8 mouse cellular contexts compared by ENCODE assay signal in the genomic region with DNA sequence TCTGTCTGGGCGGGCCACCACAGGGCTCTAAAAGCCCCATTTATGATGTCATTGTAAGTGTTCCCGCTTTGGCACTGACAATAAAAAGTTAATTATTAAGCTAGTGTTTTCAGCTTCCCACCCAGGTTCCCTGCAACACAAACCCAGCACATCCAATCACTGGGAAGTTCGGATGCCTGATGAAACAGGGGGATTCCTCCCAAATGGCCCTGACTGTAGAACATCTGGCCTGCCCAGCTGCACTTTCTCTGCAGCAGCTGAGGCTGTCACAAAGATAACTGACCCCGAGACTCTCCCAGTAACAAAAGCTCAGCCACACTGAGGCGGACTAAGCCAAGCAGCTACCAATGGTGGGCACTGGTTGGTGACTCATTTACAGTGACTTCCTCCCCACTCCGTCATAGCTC. TPM values are rescaled to one million over a fixed set of nuclear protein-coding genes. Genes with fewer than 3 reads are reported as not detected.
A peak's percentile ranks its signal among the peaks of the same experiment; 100 is the strongest.
DNase-seq lines count a peak whose midpoint lies in the region; ATAC-seq lines count a peak whose summit lies in the region.
"Had no signal": no experiment of that assay in that cellular context is flagged by ENCODE, and none has a peak within 500 bp of the region (broad histone marks: within the 10 kb centered on the region; RNA-seq: fewer than 3 reads in every experiment).

No protein-coding gene starts in this region.

- H3K9me3 ChIP-seq in forebrain, embryonic 15.5 days, result no peaks in the 10 kb centered on the region
- H3K9me3 ChIP-seq: hindbrain, embryonic 10.5 days had no signal

- no peak overlapping the region for H3K4me3 ChIP-seq in forebrain, embryonic 15.5 days
- H3K4me3 ChIP-seq: hindbrain, embryonic 10.5 days had no signal

- no peak overlapping the region for H3K9ac ChIP-seq in forebrain, embryonic 15.5 days (replicated peaks)

- no peaks in the 10 kb centered on the region for H3K27me3 ChIP-seq in forebrain, embryonic 15.5 days

- 46% methylated on average over 6 of the region's 6 CpGs for WGBS in forebrain, embryonic 15.5 days

- H3K4me1 ChIP-seq in forebrain, embryonic 15.5 days, result peaks cover 12% of the 10 kb centered on the region
- H3K4me1 ChIP-seq: hindbrain, embryonic 10.5 days had no signal

- peak; percentile 32 for DNase-seq in embryo, embryonic 9.5 days (ENCODE audit: extremely low spot score)
- peak; percentile 41 for DNase-seq in heart, postnatal 4 days
- DNase-seq in liver, result peak; percentile 36
- peak; percentile 26 for DNase-seq in retina, embryonic 14.5 days (ENCODE audit: low spot score)
- no peak for DNase-seq in cerebellum, postnatal 25 days

- H3K4me2 ChIP-seq in forebrain, embryonic 15.5 days (replicated peaks), result no peak overlapping the region

- H3K27ac ChIP-seq in forebrain, embryonic 15.5 days (replicated peaks), result no peak overlapping the region
- H3K27ac ChIP-seq: hindbrain, embryonic 10.5 days had no signal

- no peak for ATAC-seq in forebrain, embryonic 15.5 days (replicated peaks)
- no peak for ATAC-seq in cerebellum, adult (ENCODE audit: insufficient number of reproducible peaks, low FRiP score, low TSS enrichment)

- H3K36me3 ChIP-seq in forebrain, embryonic 15.5 days, result no peaks in the 10 kb centered on the region

RNA-seq across cellular contexts. Expression of a gene that starts 31.2 kb away (rescaled TPM):
- 10 to 100 TPM; 19.9 to 21.2 TPM for total RNA-seq in heart, postnatal 4 days (2021)
- 40.5 and 43.6 TPM in 2 replicates for polyA plus RNA-seq in forebrain, embryonic 15.5 days (2015; fragmentation: Nextera tagmentation; extraction: Ambion mirVana)

Comparison
In these comparisons a context has a peak if more than half of its experiments do, and no peak if none do; other contexts are left out.
1. DNase-seq: peak in embryo, embryonic 9.5 days (single experiment), heart, postnatal 4 days (single experiment), liver (single experiment) and retina, embryonic 14.5 days (single experiment); none in cerebellum, postnatal 25 days (0 of 2).